Mouse (Mus musculus): ENCODE measurements around the gene Pagr1a.

- no peak for TF ChIP-seq GATA1 (IDR thresholded peaks at IDR 0.05; ENCODE audit: borderline replicate concordance, low read length)
- no peak for TF ChIP-seq FLI1 (IDR thresholded peaks at IDR 0.05; ENCODE audit: low read length)
Measured at GRCm38 (mm10) chr7:126978841-126979240, 38.3 kb downstream of the Pagr1a start.
